Mouse (Mus musculus) MEL (cell line): ENCODE results near the gene Mast1. TPM values are rescaled to one million over a fixed set of nuclear protein-coding genes. Genes with fewer than 3 reads are reported as not detected.

Source experiments
- DNase-seq: peaks from one replicate; pipeline ENCODE4 v3.0.0; 2011; ENCODE audit warnings: low read depth, low spot score
- H3K27ac ChIP-seq: 2 replicates; pipeline ENCODE4 v1.5.1; 2012; ENCODE audit warnings: low read depth, mild to moderate bottlenecking, control low read depth, low read length, moderate library complexity; ENCODE audit not compliant: control insufficient read depth
- H3K27me3 ChIP-seq, 2 experiments: fragments of 150-350 bp in 1 of 2; sonication (generic) in 1 of 2; 2 replicates each; pipeline ENCODE4 v1.6.1; 2012; ENCODE audit warnings: low read length in 2 of 2, mild to moderate bottlenecking in 2 of 2, improper control_type of control experiment in 1 of 2, moderate library complexity in 1 of 2; ENCODE audit not compliant: insufficient read depth in 2 of 2, control insufficient read depth in 1 of 2
- H3K36me3 ChIP-seq, 2 experiments: 2 replicates each; pipeline ENCODE4 v1.6.1; 2012 to 2014; ENCODE audit warnings: low read length in 2 of 2, improper control_type of control experiment in 1 of 2, inconsistent platforms in 1 of 2, mild to moderate bottlenecking in 1 of 2; ENCODE audit not compliant: insufficient read depth in 2 of 2, control insufficient read depth in 1 of 2
- H3K4me1 ChIP-seq, 2 experiments: fragments of 150-350 bp in 1 of 2; sonication (generic) in 1 of 2; 2 replicates each; pipeline ENCODE4 v1.6.1; 2012; ENCODE audit warnings: low read length in 2 of 2, improper control_type of control experiment in 1 of 2, mild to moderate bottlenecking in 1 of 2; ENCODE audit not compliant: insufficient read depth in 2 of 2, control insufficient read depth in 1 of 2
- H3K4me3 ChIP-seq, 2 experiments: fragments of 150-350 bp in 1 of 2; sonication (generic) in 1 of 2; 2 replicates each; pipeline ENCODE4 v1.5.1; 2012; ENCODE audit warnings: low read depth in 2 of 2, low read length in 2 of 2, mild to moderate bottlenecking in 2 of 2, moderate library complexity in 2 of 2, control low read depth in 1 of 2, improper control_type of control experiment in 1 of 2; ENCODE audit not compliant: control insufficient read depth in 1 of 2, insufficient read depth in 1 of 2
- H3K79me2 ChIP-seq: 2 replicates; pipeline ENCODE4 v1.6.1; 2012; ENCODE audit warnings: mild to moderate bottlenecking, low read length, moderate library complexity; ENCODE audit not compliant: control insufficient read depth, poor library complexity, insufficient read depth
- H3K9ac ChIP-seq: 2 replicates; pipeline ENCODE4 v1.6.1; 2012; ENCODE audit warnings: low read depth, mild to moderate bottlenecking, control low read depth, low read length, moderate library complexity; ENCODE audit not compliant: control insufficient read depth, poor library complexity, severe bottlenecking
- H3K9me3 ChIP-seq: fragments of 150-350 bp; sonication (generic); replicated peaks from 2 replicates; pipeline ENCODE4 v1.6.1; 2012; ENCODE audit warnings: mild to moderate bottlenecking, low read length, improper control_type of control experiment, moderate library complexity; ENCODE audit not compliant: insufficient read depth
- BHLHE40 ChIP-seq: IDR thresholded peaks from 2 replicates; pipeline ENCODE4 v1.6.1; 2012; ENCODE audit warnings: low read depth, mild to moderate bottlenecking, inconsistent platforms, low read length, improper control_type of control experiment, borderline replicate concordance
- CHD1 ChIP-seq: IDR thresholded peaks from 2 replicates; pipeline ENCODE4 v1.6.1; 2012; ENCODE audit warnings: low read depth, mild to moderate bottlenecking, inconsistent platforms, low read length, improper control_type of control experiment
- EP300 ChIP-seq, 2 experiments: IDR thresholded peaks; 2 replicates each; pipeline ENCODE4 v1.6.1; 2011; ENCODE audit warnings: improper control_type of control experiment in 2 of 2, low read length in 2 of 2, low read depth in 1 of 2, mild to moderate bottlenecking in 1 of 2
- ETS1 ChIP-seq: IDR thresholded peaks from 2 replicates; pipeline ENCODE4 v1.6.1; 2012; ENCODE audit warnings: low read depth, mild to moderate bottlenecking, inconsistent platforms, low read length, improper control_type of control experiment, moderate library complexity
- GATA1 ChIP-seq: IDR thresholded peaks from 2 replicates; pipeline ENCODE4 v1.6.1; 2011; ENCODE audit warnings: low read depth, low read length, improper control_type of control experiment
- JUND ChIP-seq: IDR thresholded peaks from 2 replicates; pipeline ENCODE4 v1.6.1; 2011; ENCODE audit warnings: low read depth, mild to moderate bottlenecking, improper control_type of control experiment, low read length
- MAX ChIP-seq: IDR thresholded peaks from 2 replicates; pipeline ENCODE4 v1.6.1; 2011; ENCODE audit warnings: low read length, improper control_type of control experiment
- MXI1 ChIP-seq: IDR thresholded peaks from 2 replicates; pipeline ENCODE4 v1.6.1; 2011; ENCODE audit warnings: mild to moderate bottlenecking, low read depth, low read length, improper control_type of control experiment
- SIN3A ChIP-seq: IDR thresholded peaks from 2 replicates; pipeline ENCODE4 v1.6.1; 2012; ENCODE audit warnings: low read length, improper control_type of control experiment, inconsistent platforms
- TCF12 ChIP-seq: IDR thresholded peaks from 2 replicates; pipeline ENCODE4 v1.6.1; 2014; ENCODE audit warnings: low read depth, mild to moderate bottlenecking, inconsistent platforms, low read length, improper control_type of control experiment, moderate library complexity
- UBTF ChIP-seq: IDR thresholded peaks from 2 replicates; pipeline ENCODE4 v1.6.1; 2012; ENCODE audit warnings: low read depth, mild to moderate bottlenecking, inconsistent platforms, low read length, improper control_type of control experiment, moderate library complexity, borderline replicate concordance; ENCODE audit not compliant: insufficient read depth
- USF1 ChIP-seq: IDR thresholded peaks from 2 replicates; pipeline ENCODE4 v1.6.1; 2014; ENCODE audit warnings: low read depth, mild to moderate bottlenecking, inconsistent platforms, low read length, improper control_type of control experiment, moderate library complexity
- USF2 ChIP-seq, 2 experiments: IDR thresholded peaks; 2 replicates each; pipeline ENCODE4 v1.6.1; 2011 to 2012; ENCODE audit warnings: improper control_type of control experiment in 2 of 2, low read length in 2 of 2, borderline replicate concordance in 1 of 2, inconsistent platforms in 1 of 2, low read depth in 1 of 2, mild to moderate bottlenecking in 1 of 2; ENCODE audit not compliant: insufficient read depth in 1 of 2
- ZC3H11A ChIP-seq: IDR thresholded peaks from 2 replicates; pipeline ENCODE4 v1.6.1; 2012; ENCODE audit warnings: low read depth, mild to moderate bottlenecking, inconsistent platforms, low read length, improper control_type of control experiment
- ZMIZ1 ChIP-seq: IDR thresholded peaks from 2 replicates; pipeline ENCODE4 v1.6.1; 2012; ENCODE audit warnings: low read depth, mild to moderate bottlenecking, inconsistent platforms, low read length, improper control_type of control experiment, moderate library complexity
- ZNF384 ChIP-seq: IDR thresholded peaks from 2 replicates; pipeline ENCODE4 v1.6.1; 2012; ENCODE audit warnings: low read depth, mild to moderate bottlenecking, inconsistent platforms, low read length, improper control_type of control experiment
- polyA plus RNA-seq, 2 experiments: library from polyadenylated mRNA; stranded (reverse) in 1 of 2; unstranded in 1 of 2; fragments of >175 nt in 1 of 2; fragments of >200 nt in 1 of 2; gene quantifications; 2 replicates each; pipeline versions ENCODE4 v1.2.1 to v1.2.4; 2012; ENCODE audit warnings: low replicate concordance in 2 of 2, low read depth in 1 of 2; ENCODE audit not compliant: insufficient read length in 2 of 2, insufficient read depth in 1 of 2, missing spikeins in 1 of 2
- total RNA-seq: library from RNA; depleted of rRNA; stranded (reverse); fragments of 300-350 nt; gene quantifications from 2 replicates; pipeline ENCODE4 v1.2.3, GENCODE M21; 2012

Gene Mast1
- total and polyA plus RNA-seq, 3 experiments: 0.77 to 4.5 TPM; not detected in 1

DNA sequence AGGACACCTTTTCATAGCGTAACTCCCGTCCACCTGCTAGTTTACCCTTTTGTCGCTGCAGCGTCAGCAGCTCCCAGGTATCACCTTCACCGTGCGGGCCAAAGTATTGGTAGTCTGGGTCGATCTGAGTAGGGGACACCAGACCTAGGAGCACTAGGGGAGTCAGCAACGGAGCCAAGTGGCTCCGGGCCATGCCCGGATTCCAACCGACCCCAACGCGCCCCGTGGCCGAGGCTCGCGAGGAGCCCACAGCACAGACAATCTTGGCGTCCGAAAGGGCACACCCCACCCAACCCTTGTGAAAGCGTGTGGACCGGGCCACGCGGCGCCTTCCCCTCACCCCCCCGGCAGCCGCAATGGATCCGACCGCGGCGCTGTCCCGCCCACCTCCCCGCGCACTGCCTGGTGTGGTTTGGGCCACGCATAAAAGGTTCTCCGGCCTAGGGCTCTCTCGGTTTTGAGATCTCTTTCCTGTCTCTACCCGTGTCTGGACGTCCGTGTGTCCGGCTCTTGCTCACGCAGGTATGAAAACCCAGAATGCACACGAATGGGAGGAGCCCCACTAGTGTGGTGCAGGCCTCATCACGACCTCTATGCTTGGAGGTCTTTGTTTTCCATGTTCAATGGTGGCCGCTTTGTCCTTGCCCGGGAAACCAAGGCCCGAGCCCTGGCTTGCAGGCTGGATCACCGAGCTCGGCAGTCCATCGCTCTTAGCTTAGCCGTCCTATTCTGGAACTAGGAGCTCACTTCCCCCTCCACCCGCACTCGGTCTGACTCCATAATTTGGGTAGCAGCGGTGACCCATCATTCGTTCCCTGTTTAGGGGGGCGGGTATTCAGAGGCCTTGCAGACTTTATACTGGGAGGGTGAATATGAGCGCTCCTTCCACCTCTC lies 32.3 kb upstream of the Mast1 start, which contains the start of the genes Gm49661, Prdx2 and Rnaseh2a (continued):
- no peak for TF ChIP-seq GATA1
- TF ChIP-seq TCF12: peak; percentile 44
- TF ChIP-seq EP300 (IDR thresholded peaks at IDR 0.05; ENCODE audit: low read depth in 1 of 2, low read length in 2 of 2): peak in 1 of 2 experiments; percentile 17; a peak in 1 of 4 replicates
- TF ChIP-seq CHD1: peak; percentile 98
- TF ChIP-seq USF1: no peak
- no peak for TF ChIP-seq UBTF
- TF ChIP-seq BHLHE40: no peak
- TF ChIP-seq ZC3H11A: no peak
- TF ChIP-seq ZNF384: no peak
- no peak for TF ChIP-seq JUND

GRCm38 (mm10) chr8:84968650-84969049 lies 31.5 kb upstream of the Mast1 start:
- Histone ChIP-seq H3K36me3 (peaks cover 4 to 35% of the 10 kb centered on the region in 2 experiments; a peak in 3 of 4 replicates), H3K9me3 (no peaks in the 10 kb centered on the region), H3K4me3 (peak overlapping the region; percentile 65 to 73), H3K27ac (peak overlapping the region; percentile 84), H3K4me1 (peaks cover 7 to 36% of the 10 kb centered on the region in 2 experiments), H3K9ac (peak overlapping the region; percentile 91), H3K79me2 (peaks cover 22% of the 10 kb centered on the region), H3K27me3 (no peaks in the 10 kb centered on the region)
- peak; percentile 74 for DNase-seq
- TF ChIP-seq ETS1 (no peak; the same call in 1 of the 2 replicates), MXI1 (peak; percentile 26; the same call in 1 of the 2 replicates), SIN3A (0 out of 2 replicates have a peak, but pooled peaks have one; percentile 20), USF2 (IDR thresholded peaks at IDR 0.05; ENCODE audit: borderline replicate concordance in 1 of 2, insufficient read depth in 1 of 2, low read depth in 1 of 2, low read length in 2 of 2) (no peak), USF1 (no peak), ZMIZ1 (no peak), TCF12 (no peak), MAX (no peak), ZC3H11A (no peak)
